Mouse (Mus musculus): ENCODE data around the gene Acap1. TPM values are rescaled to one million over a fixed set of nuclear protein-coding genes. Genes with fewer than 3 reads are reported as not detected.
A peak's percentile ranks its signal among the peaks of the same experiment; 100 is the strongest.

Acap1 gene
- total and polyA plus RNA-seq, 3 experiments = 39.6 to 70.9 (median 58.2) TPM

DNA sequence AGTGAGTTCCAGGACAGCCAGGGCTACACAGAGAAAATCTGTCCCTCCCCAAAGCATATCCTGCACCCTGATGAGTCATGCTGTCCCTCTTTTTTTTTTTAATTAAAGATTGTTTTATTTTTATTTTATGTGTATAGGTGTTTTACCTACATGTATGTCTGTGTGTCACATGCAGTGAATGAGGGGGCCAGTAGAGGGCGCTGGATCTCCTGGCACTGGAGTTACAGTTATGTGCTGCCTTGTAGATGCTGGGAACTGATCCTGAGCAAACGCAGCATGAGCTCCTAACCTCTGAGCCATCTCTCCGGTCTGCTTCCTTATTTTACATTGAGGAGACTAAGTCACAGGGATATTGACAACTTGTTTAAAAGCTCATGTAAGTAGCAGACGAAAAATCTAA is 12.3 kb downstream of the Acap1 start:
- Histone ChIP-seq H3K4me1 (ENCODE audit: control insufficient read depth in 1 of 2, insufficient read depth in 2 of 2) (peaks cover 21 to 38% of the 10 kb centered on the region in 2 experiments), H3K36me3 (replicated peaks in 1 of 2; ENCODE audit: control insufficient read depth in 1 of 2, insufficient read depth in 1 of 2, low read length in 1 of 2) (peaks cover 21 to 80% of the 10 kb centered on the region in 2 experiments), H3K79me2 (replicated peaks; ENCODE audit: control insufficient read depth, extremely low read depth, insufficient read depth, poor library complexity, severe bottlenecking) (no peaks in the 10 kb centered on the region), H3K4me2 (ENCODE audit: insufficient read depth, low read depth, poor library complexity, severe bottlenecking) (no peak overlapping the region), H3K27me3 (replicated peaks) (no peaks in the 10 kb centered on the region), H3K27ac (ENCODE audit: insufficient read depth, low read depth) (no peak overlapping the region), H3K9ac (ENCODE audit: insufficient read depth, low read depth) (no peak overlapping the region), H3K9me3 (replicated peaks; ENCODE audit: low read length) (peaks cover 10% of the 10 kb centered on the region), H3K4me3 (replicated peaks in 1 of 3; ENCODE audit: low read depth in 2 of 3, low read length in 2 of 3, poor library complexity in 1 of 3) (no peak overlapping the region)
- in situ Hi-C loops (cut with MboI; ENCODE audit: low pct_ligation_motif_present, low pct_unique_long_range_greater_than_20kb, low sequenced_read_pairs) = loop anchor here (5.0 kb wide), 1 partner anchor 34 kb away; no protein-coding TSS in a partner anchor
- TF ChIP-seq MXI1 (IDR thresholded peaks at IDR 0.05; ENCODE audit: low read depth, low read length) (no peak), RAD21 (IDR thresholded peaks at IDR 0.05; ENCODE audit: low read depth, low read length) (peak; percentile 51), SMC3 (IDR thresholded peaks at IDR 0.05; ENCODE audit: low read depth, low read length) (peak; percentile 47), CTCF (conservative IDR thresholded peaks at IDR 0.05 in 1 of 2, IDR thresholded peaks at IDR 0.05 in 1 of 2; ENCODE audit: low read depth in 2 of 2, low read length in 2 of 2) (peak; percentile 58 to 68; a peak in 3 of 4 replicates)
- peak; percentile 60 for DNase-seq (ENCODE audit: extremely low read depth)
- dilution Hi-C loops (cut with MboI; ENCODE audit: extremely low pct_ligation_motif_present, extremely low pct_unique_long_range_greater_than_20kb, low sequenced_read_pairs) = no loop called here

DNA sequence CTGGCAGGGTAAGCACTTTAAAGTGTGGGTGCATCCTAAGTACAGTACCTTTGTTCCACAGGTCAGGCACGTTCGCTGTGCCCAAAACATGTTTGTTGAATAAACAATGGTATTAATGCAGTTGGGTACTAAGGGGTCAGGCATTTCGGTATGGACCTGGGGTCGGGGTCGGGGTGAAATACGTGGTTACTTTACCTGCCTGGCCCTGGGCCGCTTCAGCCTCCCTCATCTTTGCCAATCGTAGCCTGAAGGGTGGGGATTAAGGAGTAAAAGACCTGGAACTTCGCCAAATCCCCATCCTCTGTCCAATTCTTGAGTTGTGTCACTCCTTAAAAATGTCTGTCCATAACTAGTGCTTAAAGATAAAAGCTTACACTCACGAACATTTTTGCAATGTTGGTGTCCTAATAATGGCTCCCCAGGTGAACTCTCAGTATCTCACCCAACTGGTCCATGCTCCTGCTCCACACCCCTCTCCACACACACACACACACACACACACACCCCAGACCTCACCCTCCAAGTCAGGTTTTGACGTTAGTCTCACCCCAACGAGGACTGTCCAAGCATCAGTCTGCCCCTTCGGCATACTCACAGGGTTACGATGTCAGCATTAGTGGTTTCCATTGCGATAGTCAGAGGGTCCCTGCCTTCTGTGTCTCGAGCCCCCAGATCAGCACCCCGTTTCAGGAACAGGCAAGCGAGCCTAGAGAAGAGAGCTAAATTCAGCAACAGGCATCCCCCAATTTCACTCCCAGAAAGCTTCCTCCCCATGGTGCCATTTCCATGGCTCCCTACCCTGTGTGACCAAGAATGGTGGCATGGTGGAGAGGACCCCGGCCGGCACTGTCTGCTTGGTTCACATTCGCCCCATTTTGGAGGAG is 13.3 kb downstream of the Acap1 start:
- Histone ChIP-seq H3K79me2 (replicated peaks; ENCODE audit: control insufficient read depth, extremely low read depth, insufficient read depth, poor library complexity, severe bottlenecking) (no peaks in the 10 kb centered on the region), H3K4me2 (ENCODE audit: insufficient read depth, low read depth, poor library complexity, severe bottlenecking) (peak overlapping the region; percentile 41), H3K27me3 (replicated peaks) (no peaks in the 10 kb centered on the region), H3K4me1 (ENCODE audit: control insufficient read depth in 1 of 2, insufficient read depth in 2 of 2) (peaks cover 21 to 47% of the 10 kb centered on the region in 2 experiments), H3K27ac (ENCODE audit: insufficient read depth, low read depth) (peak overlapping the region; percentile 23), H3K36me3 (replicated peaks in 1 of 2; ENCODE audit: control insufficient read depth in 1 of 2, insufficient read depth in 1 of 2, low read length in 1 of 2) (peaks cover 21 to 70% of the 10 kb centered on the region in 2 experiments), H3K9me3 (replicated peaks; ENCODE audit: low read length) (peaks cover 10% of the 10 kb centered on the region), H3K4me3 (replicated peaks in 1 of 3; ENCODE audit: low read depth in 2 of 3, low read length in 2 of 3, poor library complexity in 1 of 3) (peak overlapping the region in 2 of 3 experiments; percentile 32 to 50), H3K9ac (ENCODE audit: insufficient read depth, low read depth) (peak overlapping the region; percentile 9; the same call in 1 of the 2 replicates)
- dilution Hi-C loops (cut with MboI; ENCODE audit: extremely low pct_ligation_motif_present, extremely low pct_unique_long_range_greater_than_20kb, low sequenced_read_pairs) = no loop called here
- DNase-seq (ENCODE audit: extremely low read depth) = no peak
- TF ChIP-seq NELFE (IDR thresholded peaks at IDR 0.05; ENCODE audit: low read depth, low read length) = no peak
- no peak for TF ChIP-seq POLR2A (IDR thresholded peaks at IDR 0.05; ENCODE audit: low read depth, low read length)
- no peak for TF ChIP-seq TBP (conservative IDR thresholded peaks at IDR 0.05; ENCODE audit: low read depth, low read length)
- no peak for TF ChIP-seq ZMIZ1 (IDR thresholded peaks at IDR 0.05; ENCODE audit: low read depth, low read length)
- TF ChIP-seq TCF12 (IDR thresholded peaks at IDR 0.05; ENCODE audit: low read depth, low read length) = no peak
- TF ChIP-seq MAFK (IDR thresholded peaks at IDR 0.05; ENCODE audit: insufficient replicate concordance, low read length) = no peak
- TF ChIP-seq PAX5 (IDR thresholded peaks at IDR 0.05; ENCODE audit: low read length) = no peak
- no peak for TF ChIP-seq MAX (IDR thresholded peaks at IDR 0.05; ENCODE audit: low read length)
- TF ChIP-seq EP300 (IDR thresholded peaks at IDR 0.05; ENCODE audit: low read length) = no peak
- TF ChIP-seq RCOR1 (conservative IDR thresholded peaks at IDR 0.05; ENCODE audit: low read depth, low read length) = no peak
- TF ChIP-seq USF2 (conservative IDR thresholded peaks at IDR 0.05; ENCODE audit: low read depth, low read length) = no peak
- in situ Hi-C loops (cut with MboI; ENCODE audit: low pct_ligation_motif_present, low pct_unique_long_range_greater_than_20kb, low sequenced_read_pairs) = loop anchor here (5.0 kb wide), 1 partner anchor 35 kb away; no protein-coding TSS in a partner anchor

All from CH12.LX (cell line).